Mouse (Mus musculus) layer of hippocampus, postnatal 36 days (tissue): Measurements from ENCODE around the gene Fsd1. TPM values are rescaled to one million over a fixed set of nuclear protein-coding genes. Genes with fewer than 3 reads are reported as not detected.

Experiments
- DNase-seq, 2 experiments: peaks; one replicate each; pipeline ENCODE4 v3.0.0; 2022
- total RNA-seq, 2 experiments: library from RNA; stranded (reverse); gene quantifications; 2 replicates each; pipeline ENCODE4 v1.2.3; 2021

Gene Fsd1
- total RNA-seq, 2 experiments from 2014 or later, result 70.1 to 75.8 TPM

GRCm38 (mm10) chr17:56010255-56010654 lies 23.9 kb downstream of the Fsd1 start:
- no peak for DNase-seq

DNA sequence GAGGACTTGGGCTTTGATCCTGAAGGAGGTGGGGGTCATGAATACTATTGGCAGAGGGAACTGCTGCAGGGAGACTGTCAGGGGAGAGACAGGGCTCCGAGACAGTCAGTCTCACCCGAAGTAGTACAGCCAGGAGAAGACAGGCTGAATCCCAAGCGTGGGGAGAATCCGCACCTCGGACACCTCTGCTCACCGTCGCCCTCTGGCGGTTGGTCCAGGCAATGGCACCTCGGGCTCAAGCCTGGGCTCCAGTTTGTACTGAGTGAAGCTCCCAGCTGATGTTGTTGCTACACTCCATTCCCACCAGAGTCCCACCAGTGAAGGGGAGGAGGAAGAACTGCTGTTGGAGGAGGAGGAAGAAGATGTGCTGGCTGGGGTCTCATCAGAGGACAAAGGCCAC lies 24.4 kb downstream of the Fsd1 start:
- peak in 1 of 2 experiments; percentile 73 for DNase-seq

DNA sequence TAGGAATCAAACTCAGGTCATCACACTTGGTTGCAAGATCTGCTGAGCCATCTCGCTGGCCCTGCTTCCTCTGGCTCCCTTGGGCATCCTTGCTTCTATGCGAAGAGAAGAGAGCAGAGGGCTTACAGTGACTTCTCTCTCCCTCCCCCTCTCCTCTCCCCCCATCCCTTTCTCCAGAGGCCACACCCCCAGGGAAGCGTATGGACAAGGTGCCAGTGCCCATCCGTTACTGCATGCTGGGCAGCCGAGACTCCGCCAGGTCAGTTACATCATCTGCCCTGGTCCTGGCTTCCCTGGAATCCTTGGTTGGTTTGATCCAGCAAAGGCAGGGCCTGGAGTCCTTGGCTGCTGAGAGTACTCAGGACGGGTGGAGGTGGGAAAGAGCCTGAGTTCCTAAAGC lies 25.1 kb downstream of the Fsd1 start:
- DNase-seq, result no peak

- no peak for DNase-seq
Measured at GRCm38 (mm10) chr17:56015293-56015692, 29.0 kb downstream of the Fsd1 start.

DNA sequence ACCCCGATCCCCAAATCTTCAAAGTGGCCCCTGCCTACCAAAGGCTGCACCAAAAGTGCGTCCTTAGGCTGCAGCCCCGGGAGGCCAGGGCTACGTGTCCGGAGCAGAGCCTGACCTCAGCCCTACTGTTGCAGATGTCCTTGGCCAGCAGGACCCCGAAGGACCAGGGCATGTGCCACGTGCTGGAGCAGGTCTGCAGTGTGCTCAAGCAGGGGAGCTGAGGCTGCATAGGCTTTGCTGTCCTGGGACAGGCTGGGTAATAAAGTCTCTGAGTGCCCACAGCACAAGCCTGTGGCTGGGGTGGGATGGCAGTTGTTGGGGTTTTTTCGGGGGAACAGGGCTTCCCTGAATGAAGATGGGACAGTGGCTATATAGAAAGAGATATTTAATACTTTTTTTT lies 30.1 kb downstream of the Fsd1 start:
- DNase-seq, result no peak

GRCm38 (mm10) chr17:56016793-56017785 lies 30.8 kb downstream of the Fsd1 start:
- DNase-seq, result no peak

GRCm38 (mm10) chr17:56017848-56018247 lies 31.5 kb downstream of the Fsd1 start:
- peak in 1 of 2 experiments; percentile 25 for DNase-seq

DNA sequence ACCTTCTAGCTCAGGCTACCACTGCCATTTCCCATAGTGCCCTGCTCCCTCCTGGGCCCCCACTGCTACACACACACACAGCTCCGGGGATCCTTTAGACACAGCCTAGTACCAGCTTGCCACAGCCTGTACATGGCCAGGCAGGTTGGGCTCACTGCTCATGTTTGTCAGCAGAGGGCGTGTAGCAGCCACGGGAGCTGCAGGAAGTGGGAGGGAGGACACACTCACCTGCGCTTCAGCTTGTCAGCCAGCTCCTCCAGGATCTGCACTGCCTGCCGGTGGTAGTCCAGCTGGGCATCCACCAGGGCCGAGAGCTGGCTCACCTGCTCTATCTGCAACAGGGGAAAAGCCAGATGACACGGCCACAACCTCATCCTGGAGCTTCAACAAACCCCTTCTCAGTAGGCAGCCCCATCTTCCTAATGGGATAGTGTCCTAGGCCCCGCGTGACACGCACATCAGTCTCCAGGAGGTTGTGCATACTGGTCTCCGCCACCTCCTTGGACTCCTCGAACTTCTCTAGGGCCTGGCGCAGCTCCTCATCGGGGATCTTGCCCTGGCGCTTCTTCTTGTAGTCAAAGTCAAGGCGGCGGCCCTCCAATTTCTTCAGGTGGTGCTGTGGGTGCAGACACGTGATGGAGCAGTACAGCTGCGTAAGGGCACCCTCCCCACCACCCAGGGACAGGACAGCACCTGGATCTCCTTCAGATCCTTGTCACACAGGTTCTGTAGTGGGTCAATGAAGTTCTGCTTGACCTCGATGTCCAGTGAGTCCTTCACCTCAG lies 32.2 kb downstream of the Fsd1 start:
- peak; percentile 52 to 62 for DNase-seq

GRCm38 (mm10) chr17:56020400-56021084 lies 34.2 kb downstream of the Fsd1 start:
- DNase-seq, result peak in 1 of 2 experiments; percentile 15

- peak; percentile 75 to 77 for DNase-seq
Measured at GRCm38 (mm10) chr17:56021161-56021910, 35.0 kb downstream of the Fsd1 start.

GRCm38 (mm10) chr17:56022131-56022988 lies 36.1 kb downstream of the Fsd1 start:
- peak in 1 of 2 experiments; percentile 11 for DNase-seq

GRCm38 (mm10) chr17:56022989-56023290 lies 36.6 kb downstream of the Fsd1 start:
- no peak for DNase-seq

- peak in 1 of 2 experiments; percentile 9 for DNase-seq
Measured at GRCm38 (mm10) chr17:56023386-56023785, 37.1 kb downstream of the Fsd1 start.

DNA sequence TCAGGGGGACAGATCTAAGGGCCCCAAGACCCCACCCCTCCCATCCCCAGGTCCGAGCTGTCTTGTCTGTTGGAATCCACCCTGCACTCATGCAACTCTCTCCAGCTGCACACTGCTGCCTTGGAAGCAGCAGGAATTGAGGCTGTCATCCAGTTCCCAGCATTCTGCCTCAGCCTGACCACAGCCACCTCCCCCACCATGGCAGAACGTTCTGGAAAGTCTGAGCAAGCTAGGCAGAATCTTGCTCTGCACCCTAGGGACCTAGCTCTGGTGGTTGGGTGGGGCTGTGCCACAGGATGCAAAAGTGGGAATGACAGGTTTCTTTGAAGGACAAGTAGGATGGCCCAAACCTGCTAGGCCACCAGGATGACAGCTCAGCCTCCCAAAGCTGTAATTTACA lies 38.2 kb downstream of the Fsd1 start:
- no peak for DNase-seq

DNA sequence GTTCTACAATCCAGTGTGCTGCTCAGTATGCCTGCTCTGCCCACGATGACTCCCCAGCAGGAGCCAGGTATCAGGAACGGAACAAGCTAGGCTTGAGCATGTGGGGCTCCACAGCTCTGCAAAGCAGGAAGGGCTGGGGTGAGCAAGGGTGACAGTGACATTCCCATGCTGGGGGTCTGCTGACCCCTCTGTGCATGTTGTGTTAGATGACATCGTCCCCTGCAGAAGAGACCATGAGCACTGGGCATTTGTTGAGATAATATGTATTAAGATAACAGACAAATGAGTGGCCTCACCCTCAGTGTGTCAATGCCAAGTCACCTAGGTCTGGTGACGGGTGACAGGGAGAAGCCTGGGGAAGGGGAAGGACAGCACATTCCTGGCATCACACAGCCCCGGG lies 38.6 kb downstream of the Fsd1 start:
- peak in 1 of 2 experiments; percentile 6 for DNase-seq

DNA sequence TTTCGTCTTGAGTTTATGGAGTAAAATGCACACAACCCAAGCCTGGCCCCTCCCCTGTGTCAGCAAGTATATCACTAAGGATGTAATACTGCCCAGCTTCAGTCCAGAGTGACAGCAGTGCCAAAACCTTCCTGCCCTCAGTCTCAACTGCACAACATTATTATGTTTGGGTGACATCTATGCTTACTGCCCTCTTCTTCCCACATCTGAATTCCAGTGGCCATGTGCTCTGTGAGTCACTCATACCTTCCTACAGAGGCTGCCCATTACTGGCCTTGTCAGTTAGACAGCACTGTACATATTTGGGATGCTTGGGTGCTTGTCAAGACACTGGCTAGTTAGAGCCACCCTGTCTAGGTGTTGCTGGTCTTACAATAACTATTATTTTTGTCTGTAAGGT lies 40.0 kb downstream of the Fsd1 start:
- no peak for DNase-seq

DNA sequence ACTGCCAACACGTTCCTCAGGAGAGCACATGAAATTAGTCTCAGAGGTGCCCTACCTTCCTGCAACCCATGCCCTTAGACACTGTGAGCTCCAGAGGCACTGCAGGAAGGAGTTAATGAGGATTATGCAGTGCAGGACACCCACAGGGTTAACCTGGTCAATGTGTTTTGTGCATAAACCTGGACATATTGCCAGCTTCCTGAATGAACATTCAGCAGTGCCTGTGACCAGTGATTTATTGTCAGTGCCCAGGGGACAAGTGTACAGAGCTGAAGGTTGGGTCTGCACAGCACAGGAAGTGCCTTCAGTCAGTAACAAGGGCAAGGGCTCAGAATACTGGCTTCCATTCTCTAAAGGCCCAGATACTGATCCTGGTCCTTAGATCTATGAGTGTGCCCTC lies 40.6 kb downstream of the Fsd1 start:
- peak in 1 of 2 experiments; percentile 2 for DNase-seq

- DNase-seq, result peak; percentile 3 to 34
Measured at GRCm38 (mm10) chr17:56027801-56028441, 41.6 kb downstream of the Fsd1 start.

- DNase-seq, result no peak
Measured at GRCm38 (mm10) chr17:56030238-56030870, 44.0 kb downstream of the Fsd1 start.

- DNase-seq, result no peak
Measured at GRCm38 (mm10) chr17:56030919-56031318, 44.6 kb downstream of the Fsd1 start.
